8 mouse cellular contexts compared by ENCODE assay signal in the genomic region with DNA sequence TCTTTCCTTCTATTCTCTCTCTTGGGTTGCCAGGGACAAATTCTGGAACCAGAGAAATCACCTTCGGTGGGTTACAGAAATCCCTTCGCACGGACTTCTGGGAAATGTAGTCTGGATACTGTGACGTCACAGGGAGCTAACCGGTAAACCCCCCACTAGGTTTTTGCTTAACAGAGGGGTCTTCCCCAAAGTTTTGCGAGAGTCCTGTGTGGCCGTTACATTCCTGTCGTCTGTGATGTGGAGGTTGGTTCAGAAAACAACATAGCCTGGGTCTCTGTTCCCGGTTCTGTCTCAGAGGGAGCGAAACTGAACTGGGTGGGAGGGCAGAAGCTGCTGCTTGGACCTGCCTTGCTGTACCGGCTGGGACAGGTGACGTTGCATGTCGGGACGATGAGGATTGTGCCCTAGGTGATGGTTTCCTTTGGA. TPM values are rescaled to one million over a fixed set of nuclear protein-coding genes. Genes with fewer than 3 reads are reported as not detected.
DNase-seq lines count a peak whose midpoint lies in the region; ATAC-seq lines count a peak whose summit lies in the region.

Gene Gm10037, plus strand, starts transcription at position 196 of the 426 bp plus-strand sequence.

- DNase-seq in cerebellum, postnatal 14 days, result peak; percentile 67 to 78
- DNase-seq in frontal cortex, postnatal 25 days (ENCODE audit: low spot score in 2 of 2), result peak; percentile 48 to 57
- DNase-seq in intestine, embryonic 14.5 days (ENCODE audit: low spot score), result peak; percentile 86
- DNase-seq in left cerebral cortex, adult 8-10 months (ENCODE audit: low spot score in 2 of 2), result peak; percentile 47 to 64
- DNase-seq in lung, postnatal 36 days, result peak; percentile 81
- DNase-seq in retina, adult 2 months (ENCODE audit: low read depth, low spot score), result peak; percentile 56
- peak; percentile 49 for DNase-seq in urinary bladder, postnatal 14 days (ENCODE audit: low spot score)

- H3K27ac ChIP-seq in intestine, embryonic 14.5 days (ENCODE audit: low read depth), result no peak within 1 kb of the TSS

- no peaks in the 10 kb centered on the region for H3K27me3 ChIP-seq in intestine, embryonic 14.5 days (replicated peaks; ENCODE audit: control insufficient read depth, insufficient read depth, low read length)

- peak; percentile 83 for ATAC-seq in activated CD4-positive, CD25-positive, alpha-beta regulatory T cell, adult 4 months
- peak; percentile 87 for ATAC-seq in intestine, embryonic 14.5 days (replicated peaks; ENCODE audit: low FRiP score, low TSS enrichment, low read depth)

- H3K9ac ChIP-seq in intestine, embryonic 14.5 days (ENCODE audit: low read length), result peak within 1 kb of the TSS; percentile 51

- H3K4me2 ChIP-seq in intestine, embryonic 14.5 days (ENCODE audit: low read length), result peak within 1 kb of the TSS; percentile 61

- peaks cover 6% of the 10 kb centered on the region; the same call in 1 of the 2 replicates for H3K9me3 ChIP-seq in intestine, embryonic 14.5 days (ENCODE audit: control insufficient read depth, low read length)

- 5% methylated on average over 14 of the region's 14 CpGs for WGBS in intestine, embryonic 14.5 days

- no peaks in the 10 kb centered on the region for H3K4me1 ChIP-seq in intestine, embryonic 14.5 days (replicated peaks; ENCODE audit: control insufficient read depth, insufficient read depth, low read length)

- peak within 1 kb of the TSS; percentile 50 for H3K4me3 ChIP-seq in intestine, embryonic 14.5 days (ENCODE audit: low read depth, low read length)

- peaks cover 7% of the 10 kb centered on the region for H3K36me3 ChIP-seq in intestine, embryonic 14.5 days (ENCODE audit: control insufficient read depth, insufficient read depth, low read length)

RNA-seq across cellular contexts. Expression of gene Gm10037, which starts in this region (rescaled TPM):
- under 1 TPM in 1 of 2 experiments, not detected in 1; 0.70 TPM for polyA plus RNA-seq in activated CD4-positive, CD25-positive, alpha-beta regulatory T cell, adult 4 months (2017; shearing (Covaris generic))
- 3.7 TPM in 2 replicates for polyA plus RNA-seq in intestine, embryonic 14.5 days (2014; fragmentation: Nextera tagmentation; extraction: Ambion mirVana)
- 10 to 100 TPM in 1 of 4 experiments, 1 to 10 TPM in 3; 7.7 to 10.7 (median 9.4) TPM for total RNA-seq in left cerebral cortex, adult 8-10 months (2022)

Comparison
In these comparisons a context has a peak if more than half of its experiments do, and no peak if none do; other contexts are left out.
1. Peak in ATAC-seq in activated CD4-positive, CD25-positive, alpha-beta regulatory T cell, adult 4 months; RNA of the gene not detected or under 1 TPM.